Mouse (Mus musculus) forebrain, embryonic 14.5 days (tissue): ENCODE measurements around the gene 9630041A04Rik. TPM values are rescaled to one million over a fixed set of nuclear protein-coding genes. Genes with fewer than 3 reads are reported as not detected.

Source experiments
- ATAC-seq: fragments of 200-750 bp; cut with Nextera tagmentation; 2 replicates; pipeline ENCODE4 v1.8.0; 2017; ENCODE audit warnings: mild to moderate bottlenecking, moderate library complexity
- DNase-seq: peaks from one replicate; pipeline ENCODE4 v3.0.0-alpha.2; 2015; ENCODE audit warnings: low spot score
- H3K27ac ChIP-seq: fragments of 300-500 bp; sonication (generic); 2 replicates; pipeline ENCODE4 v1.5.1; 2014; ENCODE audit warnings: low read depth, mild to moderate bottlenecking, control low read depth, low read length, moderate library complexity
- H3K27me3 ChIP-seq: fragments of 300-500 bp; sonication (generic); replicated peaks from 2 replicates; pipeline ENCODE4 v1.6.1; 2014; ENCODE audit warnings: low read length, control low read depth, mixed read lengths; ENCODE audit not compliant: control insufficient read depth, insufficient read depth
- H3K36me3 ChIP-seq: fragments of 300-500 bp; sonication (generic); 2 replicates; pipeline ENCODE4 v1.6.1; 2014; ENCODE audit warnings: low read length, control low read depth; ENCODE audit not compliant: control insufficient read depth, insufficient read depth
- H3K4me1 ChIP-seq: fragments of 300-500 bp; sonication (generic); 2 replicates; pipeline ENCODE4 v1.6.1; 2014; ENCODE audit warnings: antibody characterized with exemption, low read length, control low read depth; ENCODE audit not compliant: control insufficient read depth, insufficient read depth
- H3K4me2 ChIP-seq: fragments of 300-500 bp; sonication (generic); 2 replicates; pipeline ENCODE4 v1.6.1; 2014; ENCODE audit warnings: mild to moderate bottlenecking, control low read depth, low read length
- H3K4me3 ChIP-seq: fragments of 300-500 bp; sonication (generic); 2 replicates; pipeline ENCODE4 v1.5.1; 2014; ENCODE audit warnings: low read depth, low read length, control low read depth
- H3K9ac ChIP-seq: fragments of 300-500 bp; sonication (generic); 2 replicates; pipeline ENCODE4 v1.6.1; 2014; ENCODE audit warnings: mild to moderate bottlenecking, low read length, control low read depth, moderate library complexity
- H3K9me3 ChIP-seq: fragments of 300-500 bp; sonication (generic); replicated peaks from 2 replicates; pipeline ENCODE4 v1.6.1; 2016; ENCODE audit warnings: low read length, control low read depth, mixed read lengths; ENCODE audit not compliant: control insufficient read depth
- WGBS: fragments of 180-500 bp; shearing (Covaris S2); extraction: QIAGEN DNeasy Blood & Tissue Kit; methylation state at CpG from one replicate; pipeline ENCODE4 v1.1.7; 2014; 5-methylcytosine and 5-hydroxymethylcytosine counted together
- polyA plus RNA-seq: library from polyadenylated mRNA; unstranded; fragments of >200 nt; fragmentation: Nextera tagmentation; extraction: Ambion mirVana; gene quantifications from 2 replicates; pipeline ENCODE4 v1.2.1, GENCODE M21; 2014

9630041A04Rik gene
- polyA plus RNA-seq, 1 experiment from 2014 or later = not detected

- ATAC-seq (no peak), DNase-seq (no peak)
- Histone ChIP-seq H3K36me3 (peaks cover 7% of the 10 kb centered on the region; the same call in 1 of the 2 replicates), H3K4me3 (no peak overlapping the region), H3K9me3 (no peaks in the 10 kb centered on the region), H3K4me2 (no peak overlapping the region), H3K27ac (no peak overlapping the region), H3K9ac (no peak overlapping the region), H3K4me1 (peaks cover 4% of the 10 kb centered on the region; the same call in 1 of the 2 replicates), H3K27me3 (no peaks in the 10 kb centered on the region)
- 81% methylated on average over 8 of the region's 8 CpGs for WGBS
These were observed 73.2 kb downstream of the 9630041A04Rik start for GRCm38 (mm10) chr9:101934887-101935286.

DNA sequence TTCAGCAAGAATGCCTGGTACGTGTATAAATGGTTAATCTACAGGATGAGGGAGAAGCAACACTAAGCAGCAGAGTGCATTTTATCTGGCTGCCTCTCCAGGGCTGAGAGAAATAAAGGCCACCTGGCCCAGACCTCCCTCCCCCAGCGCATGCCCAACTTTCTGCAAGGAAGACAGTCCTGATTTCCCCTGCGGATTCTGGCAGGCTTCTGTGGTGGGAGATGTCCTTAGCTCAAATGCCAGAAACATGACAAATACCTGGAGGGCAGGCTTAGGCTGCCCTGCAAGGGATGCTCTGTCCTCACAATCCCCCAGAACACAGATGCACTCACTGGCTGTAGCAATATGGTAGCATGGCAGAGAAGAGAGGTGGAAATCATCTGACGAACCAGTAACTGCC, 76.4 kb downstream of the 9630041A04Rik start:
- 90% methylated on average over 4 of the region's 4 CpGs for WGBS
- no peak overlapping the region for H3K4me3 ChIP-seq
- no peaks in the 10 kb centered on the region for H3K9me3 ChIP-seq
- ATAC-seq = no peak
- H3K27ac ChIP-seq = no peak overlapping the region
- H3K27me3 ChIP-seq = no peaks in the 10 kb centered on the region
- no peak for DNase-seq
- peaks cover 7% of the 10 kb centered on the region; the same call in 1 of the 2 replicates for H3K36me3 ChIP-seq
- H3K4me1 ChIP-seq = peaks cover 4% of the 10 kb centered on the region; the same call in 1 of the 2 replicates
- no peak overlapping the region for H3K9ac ChIP-seq
- H3K4me2 ChIP-seq = no peak overlapping the region

GRCm38 (mm10) chr9:101939006-101939405, 77.4 kb downstream of the 9630041A04Rik start:
- DNase-seq (peak; percentile 70), ATAC-seq (peak; percentile 87)
- no peak overlapping the region for H3K27ac ChIP-seq

GRCm38 (mm10) chr9:101940182-101940581, 78.5 kb downstream of the 9630041A04Rik start:
- Histone ChIP-seq H3K4me1 (peaks cover 4% of the 10 kb centered on the region; the same call in 1 of the 2 replicates), H3K9ac (no peak overlapping the region), H3K4me2 (no peak overlapping the region), H3K27me3 (no peaks in the 10 kb centered on the region), H3K27ac (no peak overlapping the region), H3K36me3 (peaks cover 7% of the 10 kb centered on the region; the same call in 1 of the 2 replicates), H3K4me3 (no peak overlapping the region), H3K9me3 (no peaks in the 10 kb centered on the region)
- no peak for ATAC-seq
- 72% methylated on average over 3 of the region's 3 CpGs for WGBS
- no peak for DNase-seq

More at GRCm38 (mm10) chr9:101939006-101939405, 77.4 kb downstream of the 9630041A04Rik start:
- peaks cover 4% of the 10 kb centered on the region; the same call in 1 of the 2 replicates for H3K4me1 ChIP-seq
- no peaks in the 10 kb centered on the region for H3K27me3 ChIP-seq
- H3K36me3 ChIP-seq = peaks cover 7% of the 10 kb centered on the region; the same call in 1 of the 2 replicates
- H3K4me3 ChIP-seq = no peak overlapping the region
- H3K9me3 ChIP-seq = no peaks in the 10 kb centered on the region
- WGBS = 35% methylated on average over 5 of the region's 5 CpGs
- no peak overlapping the region for H3K4me2 ChIP-seq
- H3K9ac ChIP-seq = no peak overlapping the region

- Histone ChIP-seq H3K27me3 (no peaks in the 10 kb centered on the region), H3K4me3 (no peak overlapping the region), H3K27ac (no peak overlapping the region), H3K4me2 (no peak overlapping the region), H3K4me1 (peaks cover 4% of the 10 kb centered on the region; the same call in 1 of the 2 replicates), H3K9me3 (no peaks in the 10 kb centered on the region), H3K36me3 (no peaks in the 10 kb centered on the region), H3K9ac (no peak overlapping the region)
- 93% methylated on average over 9 of the region's 9 CpGs for WGBS
- DNase-seq (no peak), ATAC-seq (no peak)
These were observed 80.5 kb downstream of the 9630041A04Rik start for GRCm38 (mm10) chr9:101942058-101942669.

DNA sequence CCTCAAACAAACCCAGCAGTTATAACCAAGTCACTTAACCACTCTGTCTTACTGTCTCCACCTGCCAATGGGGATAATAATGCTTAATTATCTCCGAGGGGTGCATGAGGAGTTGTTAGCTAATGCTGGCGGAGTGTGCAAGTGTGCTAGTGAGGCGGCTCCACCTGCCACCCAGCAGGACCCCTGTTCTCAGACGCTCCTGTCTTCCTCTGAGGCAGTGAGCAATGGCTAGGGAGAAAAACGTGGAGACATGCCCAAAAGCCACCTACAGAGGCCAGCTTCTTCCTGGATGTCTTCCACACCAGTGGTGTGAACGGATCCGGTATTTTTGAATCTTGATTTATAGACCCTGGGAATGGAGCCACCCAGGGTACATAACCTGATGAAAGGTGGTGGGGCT, 83.7 kb downstream of the 9630041A04Rik start:
- peak; percentile 47 for DNase-seq
- WGBS = 37% methylated on average over 7 of the region's 7 CpGs
- no peaks in the 10 kb centered on the region for H3K9me3 ChIP-seq
- no peaks in the 10 kb centered on the region for H3K27me3 ChIP-seq
- H3K36me3 ChIP-seq = no peaks in the 10 kb centered on the region
- H3K4me1 ChIP-seq = peaks cover 2% of the 10 kb centered on the region; the same call in 1 of the 2 replicates
- no peak for ATAC-seq
- H3K4me2 ChIP-seq = no peak overlapping the region
- H3K9ac ChIP-seq = no peak overlapping the region
- no peak overlapping the region for H3K4me3 ChIP-seq
- no peak overlapping the region for H3K27ac ChIP-seq

- Histone ChIP-seq H3K4me1 (peaks cover 5% of the 10 kb centered on the region; the same call in 1 of the 2 replicates), H3K4me3 (no peak overlapping the region), H3K27me3 (no peaks in the 10 kb centered on the region), H3K27ac (no peak overlapping the region), H3K36me3 (no peaks in the 10 kb centered on the region), H3K4me2 (no peak overlapping the region), H3K9me3 (no peaks in the 10 kb centered on the region), H3K9ac (no peak overlapping the region)
- DNase-seq (no peak), ATAC-seq (no peak)
- 92% methylated on average over 4 of the region's 4 CpGs for WGBS
These were observed 84.2 kb downstream of the 9630041A04Rik start for GRCm38 (mm10) chr9:101945814-101946213.

- Histone ChIP-seq H3K9me3 (no peaks in the 10 kb centered on the region), H3K4me2 (no peak overlapping the region), H3K4me1 (peaks cover 5% of the 10 kb centered on the region; the same call in 1 of the 2 replicates), H3K27ac (no peak overlapping the region), H3K4me3 (no peak overlapping the region), H3K36me3 (no peaks in the 10 kb centered on the region), H3K9ac (no peak overlapping the region), H3K27me3 (no peaks in the 10 kb centered on the region)
- WGBS = 10% methylated on average over 3 of the region's 3 CpGs
- no peak for ATAC-seq
- DNase-seq = no peak
These were observed 88.5 kb downstream of the 9630041A04Rik start for GRCm38 (mm10) chr9:101950101-101950500.

DNA sequence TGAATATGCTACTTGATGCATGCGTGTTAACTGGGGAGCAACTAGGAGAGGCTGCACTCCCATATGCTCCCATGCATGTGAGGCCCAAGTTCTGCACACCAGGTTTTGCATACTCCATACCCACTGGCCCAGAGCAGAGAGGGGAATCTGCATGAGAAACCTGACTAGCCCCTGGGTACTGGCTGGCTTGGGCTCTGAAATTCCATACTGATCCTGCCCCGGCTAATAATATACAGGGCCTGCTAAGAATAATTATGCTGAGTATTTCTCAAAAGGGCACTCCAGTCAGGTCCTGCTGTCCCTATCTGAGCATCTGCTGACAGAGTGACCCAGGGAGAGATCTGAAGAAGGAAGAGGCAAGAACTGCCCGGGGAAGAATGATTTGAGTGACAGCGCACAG, 92.9 kb downstream of the 9630041A04Rik start:
- Histone ChIP-seq H3K9ac (no peak overlapping the region), H3K4me3 (no peak overlapping the region), H3K27ac (no peak overlapping the region), H3K4me2 (no peak overlapping the region), H3K36me3 (no peaks in the 10 kb centered on the region), H3K4me1 (peaks cover 11% of the 10 kb centered on the region), H3K9me3 (no peaks in the 10 kb centered on the region), H3K27me3 (no peaks in the 10 kb centered on the region)
- 75% methylated on average over 4 of the region's 4 CpGs for WGBS
- no peak for ATAC-seq
- no peak for DNase-seq
